Mouse (Mus musculus) erythroblast, embryonic 14.5 days (primary cell): Measurements from ENCODE around the gene Mrtfa. TPM values are rescaled to one million over a fixed set of nuclear protein-coding genes. Genes with fewer than 3 reads are reported as not detected.

Source experiments
- H3K27me3 ChIP-seq: 2 replicates; pipeline ENCODE4 v1.6.1; 2012; ENCODE audit warnings: inconsistent platforms; ENCODE audit not compliant: control insufficient read depth
- H3K36me3 ChIP-seq: 2 replicates; pipeline ENCODE4 v1.6.1; 2012; ENCODE audit warnings: mild to moderate bottlenecking, inconsistent platforms; ENCODE audit not compliant: control insufficient read depth
- H3K4me1 ChIP-seq: 2 replicates; pipeline ENCODE4 v1.6.1; 2012; ENCODE audit warnings: inconsistent platforms; ENCODE audit not compliant: control insufficient read depth
- H3K4me3 ChIP-seq: replicated peaks from 2 replicates; pipeline ENCODE3; 2012; ENCODE audit warnings: moderate library complexity, mild to moderate bottlenecking, inconsistent platforms
- H3K9me3 ChIP-seq: 2 replicates; pipeline ENCODE4 v1.6.1; 2012; ENCODE audit warnings: low read length, inconsistent platforms, mixed read lengths; ENCODE audit not compliant: control insufficient read depth
- GATA1 ChIP-seq: IDR thresholded peaks from 2 replicates; pipeline ENCODE4 v1.6.1; 2012; ENCODE audit warnings: low read length, inconsistent platforms, mixed read lengths
- TAL1 ChIP-seq: IDR thresholded peaks from 3 replicates; pipeline ENCODE4 v1.6.1; 2012; ENCODE audit warnings: low read length, inconsistent platforms, mixed read lengths
- polyA plus RNA-seq: library from polyadenylated mRNA; stranded (reverse); fragments of >175 nt; gene quantifications from 2 replicates; pipeline ENCODE4 v1.2.3, GENCODE M21; 2012

Gene Mrtfa
- polyA plus RNA-seq, 1 experiment = 0.47 TPM

GRCm38 (mm10) chr15:81123122-81123521 lies 67.4 kb downstream of the Mrtfa start:
- Histone ChIP-seq H3K9me3 (no peaks in the 10 kb centered on the region), H3K4me3 (no peak overlapping the region), H3K27me3 (no peaks in the 10 kb centered on the region), H3K36me3 (no peaks in the 10 kb centered on the region), H3K4me1 (no peaks in the 10 kb centered on the region)
- no peak for TF ChIP-seq TAL1
- TF ChIP-seq GATA1 = no peak

- Histone ChIP-seq H3K4me1 (no peaks in the 10 kb centered on the region), H3K9me3 (no peaks in the 10 kb centered on the region), H3K36me3 (no peaks in the 10 kb centered on the region), H3K4me3 (no peak overlapping the region), H3K27me3 (no peaks in the 10 kb centered on the region)
- no peak for TF ChIP-seq GATA1
- no peak for TF ChIP-seq TAL1
Observed at GRCm38 (mm10) chr15:81122535-81122934, 68.0 kb downstream of the Mrtfa start.

- H3K27me3 ChIP-seq = no peaks in the 10 kb centered on the region
- H3K36me3 ChIP-seq = no peaks in the 10 kb centered on the region
- H3K4me3 ChIP-seq = no peak overlapping the region
- TF ChIP-seq TAL1 = no peak
- no peak for TF ChIP-seq GATA1
- no peaks in the 10 kb centered on the region for H3K9me3 ChIP-seq
- no peaks in the 10 kb centered on the region for H3K4me1 ChIP-seq
Observed at GRCm38 (mm10) chr15:81122078-81122477, 68.5 kb downstream of the Mrtfa start.

- no peak overlapping the region for H3K4me3 ChIP-seq
- H3K9me3 ChIP-seq = no peaks in the 10 kb centered on the region
- no peaks in the 10 kb centered on the region for H3K4me1 ChIP-seq
- no peaks in the 10 kb centered on the region for H3K27me3 ChIP-seq
- H3K36me3 ChIP-seq = no peaks in the 10 kb centered on the region
- TF ChIP-seq GATA1 (no peak), TAL1 (no peak)
Observed at GRCm38 (mm10) chr15:81120946-81121345, 69.6 kb downstream of the Mrtfa start.

- TF ChIP-seq GATA1 = no peak
- TF ChIP-seq TAL1 = no peak
- H3K9me3 ChIP-seq = no peaks in the 10 kb centered on the region
- H3K4me3 ChIP-seq = no peak overlapping the region
- no peaks in the 10 kb centered on the region for H3K4me1 ChIP-seq
- H3K36me3 ChIP-seq = no peaks in the 10 kb centered on the region
- no peaks in the 10 kb centered on the region for H3K27me3 ChIP-seq
Observed at GRCm38 (mm10) chr15:81120140-81120539, 70.4 kb downstream of the Mrtfa start.

GRCm38 (mm10) chr15:81118226-81118625 lies 72.3 kb downstream of the Mrtfa start:
- TF ChIP-seq GATA1 = no peak
- TF ChIP-seq TAL1 = no peak
- Histone ChIP-seq H3K4me1 (peaks cover 3% of the 10 kb centered on the region), H3K27me3 (no peaks in the 10 kb centered on the region), H3K9me3 (no peaks in the 10 kb centered on the region), H3K36me3 (no peaks in the 10 kb centered on the region), H3K4me3 (no peak overlapping the region)

GRCm38 (mm10) chr15:81112589-81112988 lies 78.0 kb downstream of the Mrtfa start:
- Histone ChIP-seq H3K36me3 (no peaks in the 10 kb centered on the region), H3K4me1 (peaks cover 3% of the 10 kb centered on the region), H3K27me3 (no peaks in the 10 kb centered on the region), H3K9me3 (no peaks in the 10 kb centered on the region), H3K4me3 (no peak overlapping the region)
- TF ChIP-seq TAL1 = no peak
- TF ChIP-seq GATA1 = no peak

- no peaks in the 10 kb centered on the region for H3K36me3 ChIP-seq
- no peak for TF ChIP-seq GATA1
- TF ChIP-seq TAL1 = no peak
- peaks cover 3% of the 10 kb centered on the region for H3K4me1 ChIP-seq
- H3K4me3 ChIP-seq = no peak overlapping the region
- H3K27me3 ChIP-seq = no peaks in the 10 kb centered on the region
- H3K9me3 ChIP-seq = no peaks in the 10 kb centered on the region
Observed at GRCm38 (mm10) chr15:81110315-81110714, 80.2 kb downstream of the Mrtfa start.

- no peak for TF ChIP-seq TAL1
- no peak for TF ChIP-seq GATA1
- H3K4me3 ChIP-seq = no peak overlapping the region
- H3K4me1 ChIP-seq = peaks cover 7% of the 10 kb centered on the region
- no peaks in the 10 kb centered on the region for H3K9me3 ChIP-seq
- H3K36me3 ChIP-seq = no peaks in the 10 kb centered on the region
- H3K27me3 ChIP-seq = no peaks in the 10 kb centered on the region
Observed at GRCm38 (mm10) chr15:81105962-81106361, 84.6 kb downstream of the Mrtfa start.

GRCm38 (mm10) chr15:81104585-81105259 lies 85.8 kb downstream of the Mrtfa start:
- TF ChIP-seq TAL1 (no peak), GATA1 (no peak)
- H3K4me1 ChIP-seq = peaks cover 9% of the 10 kb centered on the region

More at GRCm38 (mm10) chr15:81104585-81105259, 85.8 kb downstream of the Mrtfa start:
- H3K36me3 ChIP-seq = no peaks in the 10 kb centered on the region
- no peaks in the 10 kb centered on the region for H3K9me3 ChIP-seq
- no peaks in the 10 kb centered on the region for H3K27me3 ChIP-seq
- H3K4me3 ChIP-seq = peak overlapping the region; percentile 53
